Mouse (Mus musculus): ENCODE results near the gene Extl2. TPM values are rescaled to one million over a fixed set of nuclear protein-coding genes. Genes with fewer than 3 reads are reported as not detected.

Extl2 gene
- total and polyA plus RNA-seq, 2 experiments from 2014 or later: 44.0 to 44.8 TPM

GRCm38 (mm10) chr3:116046000-116046399 lies 38.7 kb downstream of the Extl2 start:
- WGBS: 71% methylated on average over 2 of the region's 2 CpGs

GRCm38 (mm10) chr3:116047034-116047433 lies 39.8 kb downstream of the Extl2 start:
- TF ChIP-seq CTCF (IDR thresholded peaks at IDR 0.05; ENCODE audit: low read depth): no peak
- peak; percentile 51 for DNase-seq (ENCODE audit: low spot score)
- H3K27ac ChIP-seq: 0 out of 2 replicates have a peak overlapping the region, but pooled peaks have one; percentile 15
- no peak overlapping the region for H3K4me2 ChIP-seq (ENCODE audit: low read depth, low read length)
- H3K36me3 ChIP-seq (ENCODE audit: insufficient read depth, low read length): no peaks in the 10 kb centered on the region
- 26% methylated on average over 5 of the region's 5 CpGs for WGBS
- H3K9me3 ChIP-seq (ENCODE audit: low read length): no peaks in the 10 kb centered on the region
- no peak overlapping the region for H3K4me3 ChIP-seq (ENCODE audit: low read length)
- H3K9ac ChIP-seq (replicated peaks; ENCODE audit: low read length): no peak overlapping the region
- peak; percentile 51; the same call in 1 of the 2 replicates for ATAC-seq
- peaks cover 4% of the 10 kb centered on the region; the same call in 1 of the 2 replicates for H3K4me1 ChIP-seq (ENCODE audit: insufficient read depth, low read length)
- no peaks in the 10 kb centered on the region for H3K27me3 ChIP-seq (ENCODE audit: insufficient read depth, low read length)

More at GRCm38 (mm10) chr3:116046000-116046399, 38.7 kb downstream of the Extl2 start:
- H3K9me3 ChIP-seq (ENCODE audit: low read length): no peaks in the 10 kb centered on the region
- ATAC-seq: no peak
- no peaks in the 10 kb centered on the region for H3K36me3 ChIP-seq (ENCODE audit: insufficient read depth, low read length)
- no peak overlapping the region for H3K4me2 ChIP-seq (ENCODE audit: low read depth, low read length)
- no peak overlapping the region for H3K9ac ChIP-seq (replicated peaks; ENCODE audit: low read length)
- no peak overlapping the region for H3K4me3 ChIP-seq (ENCODE audit: low read length)
- DNase-seq (ENCODE audit: low spot score): no peak
- no peak; the same call in 1 of the 2 replicates for TF ChIP-seq CTCF (IDR thresholded peaks at IDR 0.05; ENCODE audit: low read depth)
- no peaks in the 10 kb centered on the region for H3K27me3 ChIP-seq (ENCODE audit: insufficient read depth, low read length)
- no peak overlapping the region for H3K27ac ChIP-seq
- peaks cover 4% of the 10 kb centered on the region; the same call in 1 of the 2 replicates for H3K4me1 ChIP-seq (ENCODE audit: insufficient read depth, low read length)

GRCm38 (mm10) chr3:116057078-116057477 lies 49.8 kb downstream of the Extl2 start:
- Histone ChIP-seq H3K27me3 (ENCODE audit: insufficient read depth, low read length) (no peaks in the 10 kb centered on the region), H3K9ac (replicated peaks; ENCODE audit: low read length) (no peak overlapping the region), H3K9me3 (ENCODE audit: low read length) (no peaks in the 10 kb centered on the region), H3K27ac (no peak overlapping the region), H3K4me2 (ENCODE audit: low read depth, low read length) (no peak overlapping the region), H3K36me3 (ENCODE audit: insufficient read depth, low read length) (no peaks in the 10 kb centered on the region), H3K4me1 (ENCODE audit: insufficient read depth, low read length) (no peaks in the 10 kb centered on the region), H3K4me3 (ENCODE audit: low read length) (no peak overlapping the region)
- 0 out of 2 replicates have a peak, but pooled peaks have one; percentile 18 for TF ChIP-seq CTCF (IDR thresholded peaks at IDR 0.05; ENCODE audit: low read depth)
- 61% methylated on average over 6 of the region's 6 CpGs for WGBS
- DNase-seq (ENCODE audit: low spot score) (no peak), ATAC-seq (no peak)

- 35% methylated on average over 5 of the region's 5 CpGs for WGBS
- no peak overlapping the region for H3K4me3 ChIP-seq (ENCODE audit: low read length)
- no peak overlapping the region for H3K4me2 ChIP-seq (ENCODE audit: low read depth, low read length)
- no peak for TF ChIP-seq CTCF (IDR thresholded peaks at IDR 0.05; ENCODE audit: low read depth)
- H3K36me3 ChIP-seq (ENCODE audit: insufficient read depth, low read length): no peaks in the 10 kb centered on the region
- H3K27ac ChIP-seq: no peak overlapping the region
- ATAC-seq: no peak
- H3K9ac ChIP-seq (replicated peaks; ENCODE audit: low read length): no peak overlapping the region
- H3K4me1 ChIP-seq (ENCODE audit: insufficient read depth, low read length): no peaks in the 10 kb centered on the region
- H3K9me3 ChIP-seq (ENCODE audit: low read length): no peaks in the 10 kb centered on the region
- H3K27me3 ChIP-seq (ENCODE audit: insufficient read depth, low read length): no peaks in the 10 kb centered on the region
- no peak for DNase-seq (ENCODE audit: low spot score)
Observed at GRCm38 (mm10) chr3:116060320-116060719, 53.1 kb downstream of the Extl2 start.

- no peak overlapping the region for H3K4me2 ChIP-seq (ENCODE audit: low read depth, low read length)
- DNase-seq (ENCODE audit: low spot score) (no peak), ATAC-seq (no peak)
- H3K4me1 ChIP-seq (ENCODE audit: insufficient read depth, low read length): no peaks in the 10 kb centered on the region
- no peak overlapping the region for H3K9ac ChIP-seq (replicated peaks; ENCODE audit: low read length)
- no peak for TF ChIP-seq CTCF (IDR thresholded peaks at IDR 0.05; ENCODE audit: low read depth)
- no peak overlapping the region for H3K27ac ChIP-seq
- H3K4me3 ChIP-seq (ENCODE audit: low read length): no peak overlapping the region
- no peaks in the 10 kb centered on the region for H3K36me3 ChIP-seq (ENCODE audit: insufficient read depth, low read length)
- WGBS: 94% methylated on average over 2 of the region's 2 CpGs
- H3K9me3 ChIP-seq (ENCODE audit: low read length): no peaks in the 10 kb centered on the region
- no peaks in the 10 kb centered on the region for H3K27me3 ChIP-seq (ENCODE audit: insufficient read depth, low read length)
Observed at GRCm38 (mm10) chr3:116062141-116062540, 54.9 kb downstream of the Extl2 start.

- WGBS: 73% methylated on average over 2 of the region's 2 CpGs
- ATAC-seq (no peak), DNase-seq (ENCODE audit: low spot score) (no peak)
- H3K4me1 ChIP-seq (ENCODE audit: insufficient read depth, low read length): no peaks in the 10 kb centered on the region
- no peak overlapping the region for H3K4me2 ChIP-seq (ENCODE audit: low read depth, low read length)
- no peaks in the 10 kb centered on the region for H3K9me3 ChIP-seq (ENCODE audit: low read length)
- no peaks in the 10 kb centered on the region for H3K36me3 ChIP-seq (ENCODE audit: insufficient read depth, low read length)
- H3K27me3 ChIP-seq (ENCODE audit: insufficient read depth, low read length): no peaks in the 10 kb centered on the region
- no peak overlapping the region for H3K9ac ChIP-seq (replicated peaks; ENCODE audit: low read length)
- H3K4me3 ChIP-seq (ENCODE audit: low read length): no peak overlapping the region
- no peak for TF ChIP-seq CTCF (IDR thresholded peaks at IDR 0.05; ENCODE audit: low read depth)
- H3K27ac ChIP-seq: no peak overlapping the region
Observed at GRCm38 (mm10) chr3:116072584-116072983, 65.3 kb downstream of the Extl2 start.

- no peak for DNase-seq (ENCODE audit: low spot score)
Observed at GRCm38 (mm10) chr3:116076739-116077138, 69.5 kb downstream of the Extl2 start.

More at GRCm38 (mm10) chr3:116076739-116077138, 69.5 kb downstream of the Extl2 start:
- Histone ChIP-seq H3K4me1 (ENCODE audit: insufficient read depth, low read length) (no peaks in the 10 kb centered on the region), H3K36me3 (ENCODE audit: insufficient read depth, low read length) (no peaks in the 10 kb centered on the region), H3K9me3 (ENCODE audit: low read length) (no peaks in the 10 kb centered on the region), H3K9ac (replicated peaks; ENCODE audit: low read length) (no peak overlapping the region), H3K4me2 (ENCODE audit: low read depth, low read length) (no peak overlapping the region), H3K27ac (no peak overlapping the region), H3K27me3 (ENCODE audit: insufficient read depth, low read length) (no peaks in the 10 kb centered on the region), H3K4me3 (ENCODE audit: low read length) (no peak overlapping the region)
- ATAC-seq: no peak
- 92% methylated on average over 2 of the region's 2 CpGs for WGBS
- TF ChIP-seq CTCF (IDR thresholded peaks at IDR 0.05; ENCODE audit: low read depth): no peak

All from hindbrain, postnatal 0 days (tissue).